Mouse (Mus musculus) myocyte (in vitro differentiated cells): ENCODE measurements around the gene Nkx2-3. TPM values are rescaled to one million over a fixed set of nuclear protein-coding genes. Genes with fewer than 3 reads are reported as not detected.

Experiments used
- H3K27me3 ChIP-seq: one replicate; pipeline ENCODE4 v1.6.1; 2011; ENCODE audit not compliant: control insufficient read depth, insufficient read depth, insufficient read length
- H3K36me3 ChIP-seq: one replicate; pipeline ENCODE4 v1.6.1; 2011; ENCODE audit not compliant: control insufficient read depth, insufficient read depth
- H3K4me2 ChIP-seq: one replicate; pipeline ENCODE4 v1.6.1; 2011; ENCODE audit warnings: low read depth, control low read depth
- H3K4me3 ChIP-seq: one replicate; pipeline ENCODE4 v1.5.1; 2011; ENCODE audit warnings: mild to moderate bottlenecking, control low read depth, moderate library complexity
- H3K79me2 ChIP-seq: one replicate; pipeline ENCODE4 v1.6.1; 2011; ENCODE audit not compliant: control insufficient read depth, insufficient read depth
- H3ac ChIP-seq: one replicate; pipeline ENCODE4 v1.6.1; 2011; ENCODE audit not compliant: control insufficient read depth, insufficient read length
- CEBPB ChIP-seq: IDR thresholded peaks from 2 replicates; pipeline ENCODE4 v1.6.1; 2011; ENCODE audit warnings: mild to moderate bottlenecking, moderate library complexity; ENCODE audit not compliant: poor library complexity, insufficient read depth, severe bottlenecking
- E2F4 ChIP-seq: IDR thresholded peaks from one replicate; pipeline ENCODE4 v1.6.1; 2011; ENCODE audit warnings: mild to moderate bottlenecking, control low read depth, moderate library complexity; ENCODE audit not compliant: insufficient read depth
- MAX ChIP-seq: IDR thresholded peaks from one replicate; pipeline ENCODE4 v1.6.1; 2011; ENCODE audit warnings: low read depth, mild to moderate bottlenecking, control low read depth
- MYOD1 ChIP-seq, 3 experiments: IDR thresholded peaks; one replicate each; pipeline ENCODE4 v1.6.1; 2011; ENCODE audit warnings: control low read depth in 2 of 3, low read depth in 2 of 3, mild to moderate bottlenecking in 2 of 3, moderate library complexity in 1 of 3; ENCODE audit not compliant: insufficient read length in 2 of 3, control insufficient read depth in 1 of 3
- MYOG ChIP-seq, 3 experiments: IDR thresholded peaks; one replicate each; pipeline ENCODE4 v1.6.1; 2011; ENCODE audit warnings: control low read depth in 2 of 3, low read depth in 2 of 3, mild to moderate bottlenecking in 2 of 3; ENCODE audit not compliant: insufficient read length in 2 of 3, control insufficient read depth in 1 of 3, insufficient read depth in 1 of 3
- POLR2A ChIP-seq: IDR thresholded peaks from one replicate; pipeline ENCODE4 v1.6.1; 2011; ENCODE audit warnings: low read depth, mild to moderate bottlenecking, control low read depth, moderate library complexity; ENCODE audit not compliant: insufficient read length
- POLR2AphosphoS2 ChIP-seq: IDR thresholded peaks from one replicate; pipeline ENCODE4 v1.6.1; 2011; ENCODE audit warnings: low read depth, control low read depth; ENCODE audit not compliant: insufficient read length
- REST ChIP-seq: IDR thresholded peaks from one replicate; pipeline ENCODE4 v1.6.1; 2011; ENCODE audit warnings: mild to moderate bottlenecking, control low read depth, moderate library complexity; ENCODE audit not compliant: insufficient read depth, insufficient read length
- SRF ChIP-seq: IDR thresholded peaks from one replicate; pipeline ENCODE4 v1.6.1; 2011; ENCODE audit warnings: low read depth; ENCODE audit not compliant: control insufficient read depth, insufficient read length
- TCF12 ChIP-seq: IDR thresholded peaks from one replicate; pipeline ENCODE4 v1.6.1; 2011; ENCODE audit warnings: mild to moderate bottlenecking, control low read depth; ENCODE audit not compliant: poor library complexity, insufficient read depth, severe bottlenecking
- TCF3 ChIP-seq: IDR thresholded peaks from one replicate; pipeline ENCODE4 v1.6.1; 2011; ENCODE audit warnings: low read depth, control low read depth; ENCODE audit not compliant: insufficient read length
- USF1 ChIP-seq: IDR thresholded peaks from one replicate; pipeline ENCODE4 v1.6.1; 2011; ENCODE audit warnings: low read depth, mild to moderate bottlenecking, control low read depth, moderate library complexity
- polyA plus RNA-seq: library from polyadenylated mRNA; unstranded; fragments of >200 nt; fragmentation: generic; extraction: Trizol; gene quantifications from one replicate; pipeline ENCODE4 v1.2.1, GENCODE M21; 2012; ENCODE audit warnings: missing spikeins

Nkx2-3 gene
- polyA plus RNA-seq, 1 experiment: not detected

- H3K36me3 ChIP-seq: no peaks in the 10 kb centered on the region
- H3K79me2 ChIP-seq: no peaks in the 10 kb centered on the region
- H3K4me2 ChIP-seq: no peak overlapping the region
- H3K4me3 ChIP-seq: no peak overlapping the region
- H3ac ChIP-seq: no peak overlapping the region
- TF ChIP-seq POLR2AphosphoS2 (no peak), CEBPB (no peak), POLR2A (no peak), MYOG (IDR thresholded peaks at IDR 0.05; ENCODE audit: control insufficient read depth in 1 of 3, insufficient read depth in 1 of 3, insufficient read length in 2 of 3, low read depth in 2 of 3) (no peak), USF1 (no peak), SRF (no peak), MYOD1 (IDR thresholded peaks at IDR 0.05; ENCODE audit: control insufficient read depth in 1 of 3, insufficient read length in 2 of 3, low read depth in 2 of 3) (no peak), MAX (no peak), TCF12 (no peak), REST (no peak)
- peaks cover 3% of the 10 kb centered on the region for H3K27me3 ChIP-seq
These were observed 35.1 kb downstream of the Nkx2-3 start for GRCm38 (mm10) chr19:43647261-43647660.

GRCm38 (mm10) chr19:43648343-43648742, 36.2 kb downstream of the Nkx2-3 start:
- no peak for TF ChIP-seq TCF12
- TF ChIP-seq USF1: no peak
- no peak for TF ChIP-seq POLR2A
- TF ChIP-seq CEBPB: no peak
- no peak for TF ChIP-seq MAX
- no peak for TF ChIP-seq MYOD1 (IDR thresholded peaks at IDR 0.05; ENCODE audit: control insufficient read depth in 1 of 3, insufficient read length in 2 of 3, low read depth in 2 of 3)
- no peak for TF ChIP-seq E2F4
- no peak for TF ChIP-seq TCF3
- no peak for TF ChIP-seq REST
- TF ChIP-seq MYOG (IDR thresholded peaks at IDR 0.05; ENCODE audit: control insufficient read depth in 1 of 3, insufficient read depth in 1 of 3, insufficient read length in 2 of 3, low read depth in 2 of 3): no peak
- no peak for TF ChIP-seq SRF
- TF ChIP-seq POLR2AphosphoS2: no peak
- Histone ChIP-seq H3K4me2 (no peak overlapping the region), H3K4me3 (no peak overlapping the region), H3K27me3 (no peaks in the 10 kb centered on the region), H3ac (no peak overlapping the region), H3K36me3 (no peaks in the 10 kb centered on the region), H3K79me2 (no peaks in the 10 kb centered on the region)

- Histone ChIP-seq H3K4me2 (no peak overlapping the region), H3K4me3 (no peak overlapping the region), H3K27me3 (no peaks in the 10 kb centered on the region), H3ac (no peak overlapping the region), H3K79me2 (no peaks in the 10 kb centered on the region), H3K36me3 (no peaks in the 10 kb centered on the region)
- TF ChIP-seq TCF12 (no peak), TCF3 (no peak), REST (no peak), SRF (no peak)
These were observed 39.2 kb downstream of the Nkx2-3 start for GRCm38 (mm10) chr19:43651241-43651785.

GRCm38 (mm10) chr19:43655735-43656492, 43.8 kb downstream of the Nkx2-3 start:
- Histone ChIP-seq H3K4me3 (no peak overlapping the region), H3K79me2 (no peaks in the 10 kb centered on the region), H3K36me3 (no peaks in the 10 kb centered on the region), H3K27me3 (no peaks in the 10 kb centered on the region), H3K4me2 (no peak overlapping the region), H3ac (no peak overlapping the region)
- TF ChIP-seq POLR2A (no peak), E2F4 (no peak), POLR2AphosphoS2 (no peak), MYOG (IDR thresholded peaks at IDR 0.05; ENCODE audit: control insufficient read depth in 1 of 3, insufficient read depth in 1 of 3, insufficient read length in 2 of 3, low read depth in 2 of 3) (no peak), SRF (no peak), USF1 (no peak), CEBPB (no peak)

GRCm38 (mm10) chr19:43659632-43660031, 47.5 kb downstream of the Nkx2-3 start:
- no peak overlapping the region for H3K4me3 ChIP-seq
- H3K79me2 ChIP-seq: no peaks in the 10 kb centered on the region
- TF ChIP-seq TCF3 (no peak), MAX (no peak), POLR2A (no peak), MYOD1 (IDR thresholded peaks at IDR 0.05; ENCODE audit: control insufficient read depth in 1 of 3, insufficient read length in 2 of 3, low read depth in 2 of 3) (no peak), POLR2AphosphoS2 (no peak), MYOG (IDR thresholded peaks at IDR 0.05; ENCODE audit: control insufficient read depth in 1 of 3, insufficient read depth in 1 of 3, insufficient read length in 2 of 3, low read depth in 2 of 3) (no peak), REST (no peak), USF1 (no peak), E2F4 (no peak)
- no peak overlapping the region for H3ac ChIP-seq
- H3K36me3 ChIP-seq: no peaks in the 10 kb centered on the region
- no peaks in the 10 kb centered on the region for H3K27me3 ChIP-seq
- H3K4me2 ChIP-seq: no peak overlapping the region
